Mouse (Mus musculus): ENCODE results near the gene Rab3il1. TPM values are rescaled to one million over a fixed set of nuclear protein-coding genes. Genes with fewer than 3 reads are reported as not detected.

Gene Rab3il1
- polyA plus RNA-seq, 1 experiment from 2014 or later = 38.0 TPM

DNA sequence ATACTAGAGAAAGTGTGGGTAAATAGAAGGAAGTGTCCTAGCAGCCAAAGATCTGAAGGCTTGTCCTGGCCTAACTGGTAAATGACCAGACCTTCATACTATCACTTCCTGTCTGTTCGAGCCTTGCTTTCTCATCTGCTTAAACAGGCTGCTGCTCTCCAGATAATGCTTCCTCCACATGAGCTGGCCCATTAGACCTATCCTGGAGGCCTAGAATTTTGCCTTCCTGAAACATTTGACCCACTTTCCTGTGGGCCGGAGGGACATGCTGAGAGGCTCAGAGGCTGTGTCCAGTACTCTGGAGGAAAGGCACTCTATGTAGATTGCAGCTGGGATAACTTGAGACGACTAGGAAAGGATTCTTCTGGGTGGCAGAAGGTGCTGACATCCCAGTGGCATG lies 80.6 kb downstream of the Rab3il1 start:
- whole genome bisulfite sequencing = 46% methylated on average over 3 of the region's 3 CpGs
- peak; percentile 31 for ATAC-seq (ENCODE audit: insufficient number of reproducible peaks, low FRiP score)
- H3K4me1 ChIP-seq (replicated peaks) = peaks cover 3% of the 10 kb centered on the region; the same call in 1 of the 2 replicates
- no peak overlapping the region for H3K4me2 ChIP-seq
- no peaks in the 10 kb centered on the region for H3K9me3 ChIP-seq (replicated peaks)
- peak overlapping the region; percentile 65 for H3K27ac ChIP-seq (ENCODE audit: poor library complexity, severe bottlenecking)
- H3K36me3 ChIP-seq = peaks cover 79% of the 10 kb centered on the region
- no peaks in the 10 kb centered on the region for H3K27me3 ChIP-seq (replicated peaks)
- H3K4me3 ChIP-seq = no peak overlapping the region
- no peak overlapping the region for H3K9ac ChIP-seq

DNA sequence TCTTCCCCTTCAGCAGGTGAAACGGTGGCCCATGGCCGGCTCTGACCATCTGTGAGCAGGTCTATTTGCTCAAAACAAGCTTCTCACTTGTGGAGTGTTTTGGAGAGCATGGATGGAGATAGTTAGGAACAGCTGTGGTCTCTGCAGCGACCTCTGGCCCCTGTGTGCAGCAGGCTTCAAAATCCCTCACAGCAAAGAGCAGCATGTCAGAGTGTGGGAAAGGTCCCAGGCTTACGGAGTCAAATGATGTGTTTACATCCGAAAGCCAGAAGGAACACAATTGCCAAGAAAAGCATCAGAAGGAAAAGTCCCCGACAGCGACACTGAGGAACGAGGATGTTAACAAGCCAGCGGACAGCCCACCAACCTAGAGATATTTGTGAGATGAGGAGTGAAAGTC lies 84.0 kb downstream of the Rab3il1 start:
- Histone ChIP-seq H3K4me1 (replicated peaks) (peaks cover 3% of the 10 kb centered on the region; the same call in 1 of the 2 replicates), H3K27me3 (replicated peaks) (no peaks in the 10 kb centered on the region), H3K4me3 (no peak overlapping the region), H3K9me3 (replicated peaks) (no peaks in the 10 kb centered on the region), H3K9ac (no peak overlapping the region), H3K4me2 (no peak overlapping the region), H3K27ac (ENCODE audit: poor library complexity, severe bottlenecking) (no peak overlapping the region), H3K36me3 (peaks cover 79% of the 10 kb centered on the region)
- 86% methylated on average over 9 of the region's 9 CpGs for WGBS
- no peak for ATAC-seq (ENCODE audit: insufficient number of reproducible peaks, low FRiP score)

DNA sequence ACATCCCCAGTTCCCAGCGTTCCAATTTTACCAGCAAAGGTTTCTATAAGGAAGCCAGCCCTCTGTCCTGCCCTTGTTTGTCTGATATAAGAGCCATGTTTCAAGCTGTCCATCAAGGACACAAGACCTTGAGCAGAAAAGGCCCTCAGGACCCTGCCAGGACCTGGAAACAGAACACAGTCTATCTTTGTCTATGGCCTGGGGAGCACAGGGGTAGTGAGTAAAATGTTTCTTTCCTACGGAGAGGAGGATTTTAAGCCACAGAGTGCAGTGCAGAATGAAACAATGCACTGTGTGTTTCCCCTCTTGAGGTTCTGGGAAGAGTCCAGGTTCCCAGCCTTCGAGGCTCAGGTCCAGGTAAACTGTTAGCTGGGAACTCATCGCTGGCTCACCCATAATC lies 85.5 kb downstream of the Rab3il1 start:
- no peak for ATAC-seq (ENCODE audit: insufficient number of reproducible peaks, low FRiP score)
- Histone ChIP-seq H3K36me3 (peaks cover 80% of the 10 kb centered on the region), H3K9me3 (replicated peaks) (no peaks in the 10 kb centered on the region), H3K27ac (ENCODE audit: poor library complexity, severe bottlenecking) (no peak overlapping the region), H3K4me3 (no peak overlapping the region), H3K4me1 (replicated peaks) (peaks cover 8% of the 10 kb centered on the region), H3K27me3 (replicated peaks) (no peaks in the 10 kb centered on the region), H3K4me2 (no peak overlapping the region), H3K9ac (no peak overlapping the region)
- WGBS = 93% methylated on average over 4 of the region's 4 CpGs

Other genes with a start within 250 kb of the Rab3il1 start
- gene Scgb2a2, start 154.1 kb upstream of the Rab3il1 start, polyA plus RNA-seq (2016; fragmentation: Nextera tagmentation; extraction: Ambion mirVana) = not detected in 2 replicates
- 82.2 and 83.0 TPM in 2 replicates for gene Incenp, start 102.1 kb upstream of the Rab3il1 start, polyA plus RNA-seq (2016; fragmentation: Nextera tagmentation; extraction: Ambion mirVana)
- 2,254 and 2,412 TPM in 2 replicates for gene Fth1, start 21.1 kb upstream of the Rab3il1 start, polyA plus RNA-seq (2016; fragmentation: Nextera tagmentation; extraction: Ambion mirVana)
- gene Best1, start within 50 bp of the Rab3il1 start, polyA plus RNA-seq (2016; fragmentation: Nextera tagmentation; extraction: Ambion mirVana) = 0.32 and 0.34 TPM in 2 replicates
- 40.7 and 45.2 TPM in 2 replicates for gene Fads3, start 39.9 kb downstream of the Rab3il1 start, polyA plus RNA-seq (2016; fragmentation: Nextera tagmentation; extraction: Ambion mirVana)
- gene Fads2, start 100.1 kb downstream of the Rab3il1 start, polyA plus RNA-seq (2016; fragmentation: Nextera tagmentation; extraction: Ambion mirVana) = 64.2 and 66.7 TPM in 2 replicates
- gene Fads1, start 181.2 kb downstream of the Rab3il1 start, polyA plus RNA-seq (2016; fragmentation: Nextera tagmentation; extraction: Ambion mirVana) = 72.1 and 75.0 TPM in 2 replicates
- 389 TPM in 2 replicates for gene Tmem258, start 202.3 kb downstream of the Rab3il1 start, polyA plus RNA-seq (2016; fragmentation: Nextera tagmentation; extraction: Ambion mirVana)
- 59.2 and 59.3 TPM in 2 replicates for gene Fen1, start 202.5 kb downstream of the Rab3il1 start, polyA plus RNA-seq (2016; fragmentation: Nextera tagmentation; extraction: Ambion mirVana)
- 16.2 and 16.5 TPM in 2 replicates for gene Myrf, start 239.1 kb downstream of the Rab3il1 start, polyA plus RNA-seq (2016; fragmentation: Nextera tagmentation; extraction: Ambion mirVana)

Measured in heart, embryonic 12.5 days (tissue).